Mouse (Mus musculus) liver, embryonic 13.5 days (tissue): ENCODE results near the gene Krtap31-1. TPM values are rescaled to one million over a fixed set of nuclear protein-coding genes. Genes with fewer than 3 reads are reported as not detected.
"Not testable (repeated sequence)": the region's sequence is repeated elsewhere in the genome, so short reads cannot be mapped to it uniquely, and the experiment has no call there.

ENCODE experiments used
- ATAC-seq: fragments of 200-750 bp; cut with Nextera tagmentation; 2 replicates; pipeline ENCODE4 v1.8.0; 2017; ENCODE audit warnings: low read depth, mild to moderate bottlenecking, moderate number of reproducible peaks, moderate library complexity
- DNase-seq: peaks from one replicate; pipeline ENCODE4 v3.0.0; 2022
- H3K27ac ChIP-seq: fragments of 300-500 bp; sonication (generic); 2 replicates; pipeline ENCODE4 v1.5.1; 2015; ENCODE audit warnings: moderate library complexity, mild to moderate bottlenecking, inconsistent platforms
- H3K27me3 ChIP-seq: fragments of 300-500 bp; sonication (generic); 2 replicates; pipeline ENCODE4 v1.6.1; 2015; ENCODE audit warnings: mild to moderate bottlenecking, inconsistent platforms
- H3K36me3 ChIP-seq: fragments of 300-500 bp; sonication (generic); 2 replicates; pipeline ENCODE4 v1.6.1; 2015; ENCODE audit warnings: mild to moderate bottlenecking, inconsistent platforms
- H3K4me1 ChIP-seq: fragments of 300-500 bp; sonication (generic); replicated peaks from 2 replicates; pipeline ENCODE4 v1.6.1; 2015; ENCODE audit warnings: inconsistent platforms
- H3K4me2 ChIP-seq: fragments of 300-500 bp; sonication (generic); 2 replicates; pipeline ENCODE4 v1.6.1; 2015; ENCODE audit warnings: inconsistent platforms, mild to moderate bottlenecking, moderate library complexity
- H3K4me3 ChIP-seq: fragments of 300-500 bp; sonication (generic); replicated peaks from 2 replicates; pipeline ENCODE4 v1.5.1; 2015; ENCODE audit warnings: mild to moderate bottlenecking, inconsistent platforms
- H3K9ac ChIP-seq: fragments of 300-500 bp; sonication (generic); 2 replicates; pipeline ENCODE4 v1.6.1; 2015; ENCODE audit warnings: mild to moderate bottlenecking, inconsistent platforms
- H3K9me3 ChIP-seq: fragments of 300-500 bp; sonication (generic); replicated peaks from 2 replicates; pipeline ENCODE4 v1.6.1; 2016; ENCODE audit warnings: inconsistent platforms
- WGBS: fragments of 180-500 bp; shearing (Covaris S2); methylation state at CpG from one replicate; pipeline ENCODE4 v1.1.7; 2015; ENCODE audit not compliant: insufficient replicate concordance; 5-methylcytosine and 5-hydroxymethylcytosine counted together
- polyA plus RNA-seq: library from polyadenylated mRNA; unstranded; fragments of >200 nt; fragmentation: Nextera tagmentation; extraction: Ambion mirVana; gene quantifications from 2 replicates; pipeline ENCODE4 v1.2.1, GENCODE M21; 2015

Gene Krtap31-1
- polyA plus RNA-seq: not detected in 2 replicates

DNA sequence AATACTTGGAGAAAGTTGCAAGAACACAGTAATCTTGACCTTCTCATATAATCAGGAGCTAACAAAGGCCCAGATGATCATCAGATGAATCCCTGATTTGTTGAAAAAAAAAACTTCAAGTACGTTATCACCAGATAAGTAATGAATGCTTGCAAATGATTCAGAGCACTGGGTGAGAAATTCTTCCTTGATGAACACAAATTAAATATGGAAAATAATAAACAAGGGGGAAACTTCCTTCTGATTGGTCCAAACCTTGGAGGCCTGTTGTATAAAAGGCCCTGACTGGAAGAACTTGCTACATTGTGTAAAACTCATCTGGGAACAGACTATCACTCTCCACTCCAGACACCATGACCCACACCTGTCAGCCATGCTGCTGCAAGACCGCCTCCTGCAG is at the start of gene Krtap31-1:
Gene Krtap31-1, plus strand, starts transcription at position 301 of the 400 bp plus-strand sequence.
- H3K4me1 ChIP-seq: no peaks in the 10 kb centered on the region
- no peak within 1 kb of the TSS for H3K4me3 ChIP-seq
- H3K27me3 ChIP-seq: no peaks in the 10 kb centered on the region
- H3K9me3 ChIP-seq: no peaks in the 10 kb centered on the region
- no peaks in the 10 kb centered on the region for H3K36me3 ChIP-seq
- no peak within 1 kb of the TSS for H3K27ac ChIP-seq
- WGBS: 57% methylated on average over 2 of the region's 2 CpGs
- no peak for ATAC-seq
- H3K9ac ChIP-seq: no peak within 1 kb of the TSS
- H3K4me2 ChIP-seq: no peak within 1 kb of the TSS
- no peak for DNase-seq

DNA sequence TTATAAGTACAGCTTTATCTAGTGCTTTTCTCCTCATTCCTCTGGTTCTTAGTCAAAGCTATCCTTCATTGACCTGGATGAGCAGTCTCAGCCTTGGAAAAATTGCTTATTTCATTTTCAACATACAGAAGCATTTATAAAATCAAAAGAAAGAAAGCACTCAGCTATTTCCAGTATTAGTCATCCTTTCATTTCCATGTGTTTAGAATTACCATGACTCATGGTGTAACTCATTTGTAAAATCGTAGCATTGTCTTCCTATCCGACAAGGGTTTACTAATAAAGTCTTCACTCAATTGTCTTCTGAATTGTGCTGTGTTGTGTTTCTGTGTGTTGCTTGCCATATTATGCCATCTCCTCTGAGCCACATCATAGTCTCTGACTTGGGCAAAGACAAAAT is 49.0 kb upstream of the Krtap31-1 start:
- 48% methylated on average over 2 of the region's 2 CpGs for WGBS
- H3K27ac ChIP-seq: no peak overlapping the region
- DNase-seq (no peak), ATAC-seq (no peak)
- no peaks in the 10 kb centered on the region for H3K36me3 ChIP-seq
- H3K4me3 ChIP-seq: no peak overlapping the region
- H3K9ac ChIP-seq: no peak overlapping the region
- no peaks in the 10 kb centered on the region for H3K9me3 ChIP-seq
- no peaks in the 10 kb centered on the region for H3K4me1 ChIP-seq
- H3K27me3 ChIP-seq: no peaks in the 10 kb centered on the region
- H3K4me2 ChIP-seq: no peak overlapping the region

DNA sequence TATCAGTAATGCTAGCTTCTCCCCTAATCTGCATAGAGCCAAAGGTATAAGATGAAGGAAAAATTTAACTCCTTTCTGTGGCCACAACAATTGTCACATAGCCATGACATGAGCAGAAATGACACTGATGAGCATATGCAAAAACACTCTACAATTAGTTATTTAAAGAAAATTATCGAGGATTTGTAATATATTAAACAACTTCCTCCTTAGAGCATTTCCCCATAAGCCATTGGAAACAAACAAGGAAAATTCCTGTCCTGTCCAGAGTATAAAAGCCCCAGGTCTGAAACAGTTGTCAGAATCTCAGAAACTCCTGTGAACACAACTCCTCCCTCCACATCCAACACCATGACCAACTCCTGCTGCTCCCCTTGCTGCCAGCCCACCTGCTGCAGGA is 43.5 kb upstream of the Krtap31-1 start, which contains the start of gene Gm11559:
Gene Gm11559, plus strand, starts transcription at position 301 of the 400 bp plus-strand sequence.
- H3K9ac ChIP-seq, H3K27me3 ChIP-seq, DNase-seq, H3K27ac ChIP-seq, H3K4me1 ChIP-seq, ATAC-seq, H3K4me3 ChIP-seq, H3K36me3 ChIP-seq, H3K4me2 ChIP-seq, H3K9me3 ChIP-seq: not testable (repeated sequence)
- WGBS: 29% methylated on average over 1 of the region's 1 CpGs

DNA sequence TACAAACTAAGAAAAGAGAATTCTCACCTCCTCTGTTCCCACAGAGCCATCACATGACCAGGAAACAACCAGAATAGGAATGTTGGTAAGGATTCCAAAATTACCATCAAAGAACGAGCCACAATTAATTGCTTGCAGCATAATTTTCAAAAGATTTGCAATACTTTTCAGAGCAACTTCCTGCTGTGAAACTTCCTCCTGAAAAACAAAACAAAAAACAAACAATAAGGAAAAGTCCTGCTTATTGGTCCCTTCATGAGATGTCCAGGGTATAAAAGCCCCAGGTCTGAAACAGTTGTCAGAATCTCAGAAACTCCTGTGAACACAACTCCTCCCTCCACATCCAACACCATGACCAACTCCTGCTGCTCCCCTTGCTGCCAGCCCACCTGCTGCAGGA is 34.6 kb upstream of the Krtap31-1 start, which contains the start of gene Krtap9-1:
Gene Krtap9-1, plus strand, starts transcription at position 301 of the 400 bp plus-strand sequence.
- not testable (repeated sequence) for H3K27ac ChIP-seq, H3K36me3 ChIP-seq, H3K4me1 ChIP-seq, H3K9me3 ChIP-seq, DNase-seq, H3K4me2 ChIP-seq, H3K9ac ChIP-seq, H3K4me3 ChIP-seq, H3K27me3 ChIP-seq, ATAC-seq
- WGBS: 55% methylated on average over 1 of the region's 1 CpGs

GRCm38 (mm10) chr11:99878887-99879286 is 28.8 kb upstream of the Krtap31-1 start, which contains the start of gene Gm11567:
Gene Gm11567, plus strand, starts transcription at chr11:99879187.
- not testable (repeated sequence) for DNase-seq, H3K4me2 ChIP-seq, H3K4me1 ChIP-seq, H3K27me3 ChIP-seq, H3K4me3 ChIP-seq, H3K9ac ChIP-seq, H3K9me3 ChIP-seq, H3K36me3 ChIP-seq, ATAC-seq, H3K27ac ChIP-seq
- WGBS: 29% methylated on average over 1 of the region's 1 CpGs

DNA sequence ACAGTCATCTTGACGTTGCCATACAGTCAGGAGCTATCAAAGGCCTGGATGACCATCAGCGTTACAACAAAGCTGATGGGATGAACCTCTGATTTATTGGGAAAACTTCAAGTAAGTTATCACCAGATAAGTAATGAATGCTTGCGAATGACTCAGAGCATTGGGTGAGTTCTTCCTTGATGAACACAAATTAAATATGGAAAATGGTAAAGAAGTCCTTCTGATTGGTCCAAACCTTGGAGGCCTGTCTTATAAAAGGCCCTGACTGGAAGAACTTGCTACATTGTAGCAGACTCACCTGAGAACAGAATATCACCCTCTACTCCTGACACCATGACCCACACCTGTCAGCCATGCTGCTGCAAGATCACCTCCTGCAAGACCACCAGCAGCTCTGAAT is 6.7 kb downstream of the Krtap31-1 start, which contains the start of gene Gm11565:
Gene Gm11565, plus strand, starts transcription at position 301 of the 400 bp plus-strand sequence.
- Histone ChIP-seq H3K4me2 (no peak within 1 kb of the TSS), H3K9ac (no peak within 1 kb of the TSS), H3K27ac (no peak within 1 kb of the TSS), H3K4me3 (no peak within 1 kb of the TSS), H3K27me3 (no peaks in the 10 kb centered on the region), H3K9me3 (no peaks in the 10 kb centered on the region), H3K4me1 (no peaks in the 10 kb centered on the region), H3K36me3 (no peaks in the 10 kb centered on the region)
- ATAC-seq (no peak), DNase-seq (no peak)
- WGBS: 70% methylated on average over 3 of the region's 3 CpGs

DNA sequence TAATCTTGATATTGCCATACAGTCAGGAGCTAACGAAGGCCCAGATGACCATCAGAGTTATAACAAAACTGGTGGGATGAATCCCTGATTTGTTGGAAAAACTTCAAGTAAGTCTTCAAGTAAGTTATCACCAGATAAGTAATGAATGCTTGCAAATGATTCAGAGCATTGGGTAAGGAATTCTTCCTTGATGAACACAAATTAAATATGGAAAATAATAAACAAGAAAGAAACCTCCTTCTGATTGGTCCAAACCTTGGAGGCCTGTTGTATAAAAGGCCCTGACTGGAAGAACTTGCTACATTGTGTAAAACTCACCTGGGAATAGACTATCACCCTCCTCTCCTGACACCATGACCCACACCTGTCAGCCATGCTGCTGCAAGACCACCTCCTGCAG is 28.3 kb downstream of the Krtap31-1 start, which contains the start of gene Krtap31-2:
Gene Krtap31-2, plus strand, starts transcription at position 301 of the 400 bp plus-strand sequence.
- no peak within 1 kb of the TSS for H3K4me3 ChIP-seq
- no peaks in the 10 kb centered on the region for H3K9me3 ChIP-seq
- 70% methylated on average over 1 of the region's 1 CpGs for WGBS
- H3K4me2 ChIP-seq: no peak within 1 kb of the TSS
- no peak for ATAC-seq
- H3K27ac ChIP-seq: no peak within 1 kb of the TSS
- H3K36me3 ChIP-seq: no peaks in the 10 kb centered on the region
- DNase-seq: no peak
- H3K27me3 ChIP-seq: 0 out of 2 replicates have a peak, but pooled peaks cover 3% of the 10 kb centered on the region
- no peaks in the 10 kb centered on the region for H3K4me1 ChIP-seq
- H3K9ac ChIP-seq: no peak within 1 kb of the TSS

DNA sequence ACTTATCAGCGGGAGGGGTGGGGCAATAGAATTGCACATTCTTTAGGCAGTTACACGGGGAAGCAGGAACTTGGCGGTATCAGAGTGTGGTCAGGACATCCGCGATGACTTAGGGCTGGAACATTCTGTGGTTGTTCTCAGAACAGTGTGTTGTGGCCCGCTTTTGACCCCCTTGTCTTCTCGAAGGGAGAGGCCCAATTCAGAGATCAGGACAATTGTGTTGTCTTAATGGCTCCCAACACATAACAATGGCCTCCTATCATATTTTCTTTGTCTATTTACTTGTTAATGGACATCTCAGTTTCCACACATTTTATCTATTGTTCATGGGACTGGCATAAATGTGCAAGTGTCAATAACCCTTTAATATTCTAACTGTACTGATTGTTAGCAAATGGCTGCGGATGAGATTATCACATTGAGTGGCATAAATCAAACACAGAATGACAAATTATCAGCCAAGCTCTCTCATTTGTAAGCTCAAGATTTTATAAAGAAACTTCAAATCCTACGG is 30.1 kb downstream of the Krtap31-1 start:
- ATAC-seq: no peak
- Histone ChIP-seq H3K4me3 (no peak overlapping the region), H3K36me3 (no peaks in the 10 kb centered on the region), H3K9me3 (no peaks in the 10 kb centered on the region), H3K27me3 (no peaks in the 10 kb centered on the region), H3K27ac (no peak overlapping the region), H3K9ac (no peak overlapping the region), H3K4me1 (no peaks in the 10 kb centered on the region), H3K4me2 (no peak overlapping the region)
- no peak for DNase-seq
- 46% methylated on average over 9 of the region's 9 CpGs for WGBS

GRCm38 (mm10) chr11:99948175-99948574 is 40.5 kb downstream of the Krtap31-1 start, which contains the start of gene Krtap9-5:
Gene Krtap9-5, plus strand, starts transcription at chr11:99948475.
- no peak within 1 kb of the TSS for H3K4me2 ChIP-seq
- no peak within 1 kb of the TSS for H3K27ac ChIP-seq
- H3K4me3 ChIP-seq: no peak within 1 kb of the TSS
- H3K9me3 ChIP-seq: no peaks in the 10 kb centered on the region
- ATAC-seq: no peak
- no peaks in the 10 kb centered on the region for H3K27me3 ChIP-seq
- no peaks in the 10 kb centered on the region for H3K36me3 ChIP-seq
- no peak for DNase-seq
- H3K9ac ChIP-seq: no peak within 1 kb of the TSS
- WGBS: 58% methylated on average over 2 of the region's 2 CpGs
- H3K4me1 ChIP-seq: no peaks in the 10 kb centered on the region

Other genes with a start within 250 kb of the Krtap31-1 start
- gene Gm11563, start 249.0 kb upstream of the Krtap31-1 start, polyA plus RNA-seq: not detected in 2 replicates
- not detected in 2 replicates for gene Krtap4-6, start 242.0 kb upstream of the Krtap31-1 start, polyA plus RNA-seq
- not detected in 2 replicates for gene Gm14190, start 217.2 kb upstream of the Krtap31-1 start, polyA plus RNA-seq
- not detected in 2 replicates for gene Gm14180, start 173.6 kb upstream of the Krtap31-1 start, polyA plus RNA-seq
- gene Gm11595, start 135.0 kb upstream of the Krtap31-1 start, polyA plus RNA-seq: not detected in 2 replicates
- not detected in 2 replicates for gene Krtap4-8, start 127.2 kb upstream of the Krtap31-1 start, polyA plus RNA-seq
- gene Krtap4-9, start 122.7 kb upstream of the Krtap31-1 start, polyA plus RNA-seq: not detected in 2 replicates
- gene Gm11596, start 114.5 kb upstream of the Krtap31-1 start, polyA plus RNA-seq: not detected in 2 replicates
- not detected in 2 replicates for gene Gm11569, start 109.0 kb upstream of the Krtap31-1 start, polyA plus RNA-seq
- gene Gm11554, start 103.5 kb upstream of the Krtap31-1 start, polyA plus RNA-seq: not detected in 2 replicates
- not detected in 2 replicates for gene Krtap4-13, start 98.0 kb upstream of the Krtap31-1 start, polyA plus RNA-seq
- not detected in 2 replicates for gene Gm11564, start 92.3 kb upstream of the Krtap31-1 start, polyA plus RNA-seq
- gene 2300003K06Rik, start 69.9 kb upstream of the Krtap31-1 start, polyA plus RNA-seq: not detected in 2 replicates
- not detected in 2 replicates for gene Krtap4-16, start 56.3 kb upstream of the Krtap31-1 start, polyA plus RNA-seq
- not detected in 2 replicates for gene Gm11568, start 50.0 kb upstream of the Krtap31-1 start, polyA plus RNA-seq
- not detected in 2 replicates for gene Gm11559, start 43.4 kb upstream of the Krtap31-1 start, polyA plus RNA-seq
- gene Krtap9-1, start 34.5 kb upstream of the Krtap31-1 start, polyA plus RNA-seq: not detected in 2 replicates
- gene Gm11567, start 28.7 kb upstream of the Krtap31-1 start, polyA plus RNA-seq: not detected in 2 replicates
- not detected in 2 replicates for gene Gm11565, start 6.8 kb downstream of the Krtap31-1 start, polyA plus RNA-seq
- not detected in 2 replicates for gene Krtap31-2, start 28.4 kb downstream of the Krtap31-1 start, polyA plus RNA-seq
- gene Krtap9-5, start 40.6 kb downstream of the Krtap31-1 start, polyA plus RNA-seq: not detected in 2 replicates
- not detected in 2 replicates for gene Krtap29-1, start 71.1 kb downstream of the Krtap31-1 start, polyA plus RNA-seq
- gene Krtap16-1, start 78.7 kb downstream of the Krtap31-1 start, polyA plus RNA-seq: not detected in 2 replicates
- not detected in 2 replicates for gene Krtap17-1, start 86.1 kb downstream of the Krtap31-1 start, polyA plus RNA-seq
- gene Krt33a, start 108.3 kb downstream of the Krtap31-1 start, polyA plus RNA-seq: not detected in 2 replicates
- gene Krt33b, start 121.9 kb downstream of the Krtap31-1 start, polyA plus RNA-seq: not detected in 2 replicates
- gene Krt34, start 133.6 kb downstream of the Krtap31-1 start, polyA plus RNA-seq: not detected in 2 replicates
- not detected in 2 replicates for gene Krt31, start 142.6 kb downstream of the Krtap31-1 start, polyA plus RNA-seq
- gene Krt32, start 180.3 kb downstream of the Krtap31-1 start, polyA plus RNA-seq: not detected in 2 replicates
- gene Krt35, start 188.3 kb downstream of the Krtap31-1 start, polyA plus RNA-seq: not detected in 2 replicates
- gene Krt36, start 197.7 kb downstream of the Krtap31-1 start, polyA plus RNA-seq: not detected in 2 replicates
- gene Krt13, start 213.6 kb downstream of the Krtap31-1 start, polyA plus RNA-seq: 0.10 and 0.20 TPM in 2 replicates
- 1.5 and 2.1 TPM in 2 replicates for gene Krt15, start 228.0 kb downstream of the Krtap31-1 start, polyA plus RNA-seq
- 2.6 and 4.3 TPM in 2 replicates for gene Krt19, start 240.7 kb downstream of the Krtap31-1 start, polyA plus RNA-seq